Mouse (Mus musculus) retina, embryonic 14.5 days (tissue): ENCODE measurements around the gene Fsd2.

Experiments used
- DNase-seq: peaks from one replicate; pipeline ENCODE4 v3.0.0-alpha.2; 2015; ENCODE audit warnings: low spot score

The Fsd2 gene

GRCm38 (mm10) chr7:81541924-81542524 is 24.7 kb downstream of the Fsd2 start:
- DNase-seq: no peak

GRCm38 (mm10) chr7:81540999-81541398 is 25.7 kb downstream of the Fsd2 start:
- no peak for DNase-seq

GRCm38 (mm10) chr7:81539565-81539964 is 27.2 kb downstream of the Fsd2 start:
- no peak for DNase-seq

GRCm38 (mm10) chr7:81538070-81538675 is 28.6 kb downstream of the Fsd2 start:
- no peak for DNase-seq

GRCm38 (mm10) chr7:81536478-81536877 is 30.3 kb downstream of the Fsd2 start:
- DNase-seq: no peak

- no peak for DNase-seq
Measured at GRCm38 (mm10) chr7:81531462-81531861, 35.3 kb downstream of the Fsd2 start.

- DNase-seq: no peak
Measured at GRCm38 (mm10) chr7:81528918-81529317, 37.8 kb downstream of the Fsd2 start.

GRCm38 (mm10) chr7:81523663-81524017 is 43.1 kb downstream of the Fsd2 start:
- DNase-seq: no peak

- peak; percentile 93 for DNase-seq
Measured at GRCm38 (mm10) chr7:81523008-81523662, 43.6 kb downstream of the Fsd2 start.

- DNase-seq: no peak
Measured at GRCm38 (mm10) chr7:81516154-81517030, 50.4 kb downstream of the Fsd2 start.

GRCm38 (mm10) chr7:81514906-81515590 is 51.7 kb downstream of the Fsd2 start:
- DNase-seq: no peak

GRCm38 (mm10) chr7:81501050-81501449 is 65.7 kb downstream of the Fsd2 start:
- no peak for DNase-seq

- no peak for DNase-seq
Measured at GRCm38 (mm10) chr7:81498181-81498580, 68.6 kb downstream of the Fsd2 start, which contains the start of gene BC048679. BC048679 (minus strand) TSS chr7:81498281.

GRCm38 (mm10) chr7:81497171-81497570 is 69.6 kb downstream of the Fsd2 start:
- DNase-seq: peak; percentile 71

- DNase-seq: peak; percentile 82
Measured at GRCm38 (mm10) chr7:81493331-81494021, 73.3 kb downstream of the Fsd2 start, which contains the start of gene Ap3b2. Ap3b2 (minus strand) TSS chr7:81493925.

GRCm38 (mm10) chr7:81492628-81493027 is 74.1 kb downstream of the Fsd2 start:
- no peak for DNase-seq

- DNase-seq: peak; percentile 47
Measured at GRCm38 (mm10) chr7:81489649-81490048, 77.1 kb downstream of the Fsd2 start.
